Mouse (Mus musculus) heart, adult 2 months (tissue): ENCODE measurements around the gene Pip4k2c. TPM values are rescaled to one million over a fixed set of nuclear protein-coding genes. Genes with fewer than 3 reads are reported as not detected.
A peak's percentile ranks its signal among the peaks of the same experiment; 100 is the strongest.

Experiments
- DNase-seq, 2 experiments: peaks; one replicate each; pipeline ENCODE4 v3.0.0; 2021
- H3K27ac ChIP-seq: fragments of 200-600 bp; 2 replicates; pipeline ENCODE4 v1.8.1; 2022
- H3K27me3 ChIP-seq: fragments of 200-500 bp; 2 replicates; pipeline ENCODE4 v1.6.1; 2012; ENCODE audit warnings: mild to moderate bottlenecking, low read length, inconsistent platforms, mixed read lengths; ENCODE audit not compliant: control insufficient read depth, insufficient read depth
- H3K36me3 ChIP-seq: fragments of 200-500 bp; 2 replicates; pipeline ENCODE4 v1.6.1; 2012; ENCODE audit warnings: low read length, inconsistent platforms; ENCODE audit not compliant: control insufficient read depth, insufficient read depth
- H3K4me1 ChIP-seq: fragments of 200-500 bp; 2 replicates; pipeline ENCODE4 v1.6.1; 2011; ENCODE audit warnings: low read length; ENCODE audit not compliant: control insufficient read depth, insufficient read depth
- H3K4me3 ChIP-seq: fragments of 200-600 bp; 2 replicates; pipeline ENCODE4 v1.8.1; 2022
- H3K79me2 ChIP-seq: fragments of 200-500 bp; replicated peaks from 2 replicates; pipeline ENCODE4 v1.6.1; 2012; ENCODE audit warnings: mild to moderate bottlenecking, inconsistent platforms, low read length, moderate library complexity, mixed read lengths; ENCODE audit not compliant: control insufficient read depth, insufficient read depth
- H3K9ac ChIP-seq: fragments of 200-500 bp; 2 replicates; pipeline ENCODE4 v1.6.1; 2012; ENCODE audit warnings: low read depth, mild to moderate bottlenecking, control low read depth, inconsistent platforms, low read length, mixed read lengths
- CTCF ChIP-seq: fragments of 200-600 bp; IDR thresholded peaks from 2 replicates; pipeline ENCODE4 v1.8.1; 2022; ENCODE audit warnings: antibody characterized with exemption, mild to moderate bottlenecking, moderate library complexity
- EP300 ChIP-seq: fragments of 200-500 bp; IDR thresholded peaks from 2 replicates; pipeline ENCODE4 v1.6.1; 2011; ENCODE audit warnings: low read depth, low read length, control low read depth; ENCODE audit not compliant: insufficient read depth
- POLR2A ChIP-seq: fragments of 200-500 bp; IDR thresholded peaks from 2 replicates; pipeline ENCODE4 v1.6.1; 2011; ENCODE audit warnings: mild to moderate bottlenecking, low read depth, low read length, control low read depth; ENCODE audit not compliant: insufficient read depth
- WGBS: fragments of 180-500 bp; shearing (Covaris S2); methylation state at CpG from one replicate; pipeline ENCODE4 v1.1.7; 2018; 5-methylcytosine and 5-hydroxymethylcytosine counted together
- intact Hi-C: fragments of 180-260 bp; cut with DNase I; formaldehyde crosslinking; loops from one replicate; pipeline ENCODE4 v1.15.1; 2025
- polyA plus RNA-seq: library from polyadenylated mRNA; depleted of rRNA; stranded (reverse); fragments of >200 nt; gene quantifications from 2 replicates; pipeline ENCODE4 v1.2.3, GENCODE M21; 2012
- total RNA-seq, 2 experiments: library from RNA; stranded (reverse); gene quantifications; 2 replicates each; pipeline ENCODE4 v1.2.3; 2021

The Pip4k2c gene
- total and polyA plus RNA-seq, 3 experiments, result 25.7 to 29.0 (median 28.8) TPM

- H3K9ac ChIP-seq, result no peak overlapping the region
- peaks cover under 1% of the 10 kb centered on the region; the same call in 1 of the 2 replicates for H3K4me1 ChIP-seq
- intact Hi-C loops, result loop anchor here (5.0 kb wide), 1 partner anchor 156 kb away; no protein-coding TSS in a partner anchor
- H3K79me2 ChIP-seq, result no peaks in the 10 kb centered on the region
- H3K4me3 ChIP-seq, result no peak overlapping the region
- peak in 1 of 2 experiments; percentile 24 for DNase-seq
- TF ChIP-seq CTCF, result no peak
- TF ChIP-seq POLR2A, result no peak
- TF ChIP-seq EP300, result no peak
- no peaks in the 10 kb centered on the region for H3K27me3 ChIP-seq
- H3K27ac ChIP-seq, result no peak overlapping the region
- WGBS, result 63% methylated on average over 15 of the region's 15 CpGs
- no peaks in the 10 kb centered on the region for H3K36me3 ChIP-seq
These were observed 39.7 kb downstream of the Pip4k2c start for GRCm38 (mm10) chr10:127171631-127172200.

DNA sequence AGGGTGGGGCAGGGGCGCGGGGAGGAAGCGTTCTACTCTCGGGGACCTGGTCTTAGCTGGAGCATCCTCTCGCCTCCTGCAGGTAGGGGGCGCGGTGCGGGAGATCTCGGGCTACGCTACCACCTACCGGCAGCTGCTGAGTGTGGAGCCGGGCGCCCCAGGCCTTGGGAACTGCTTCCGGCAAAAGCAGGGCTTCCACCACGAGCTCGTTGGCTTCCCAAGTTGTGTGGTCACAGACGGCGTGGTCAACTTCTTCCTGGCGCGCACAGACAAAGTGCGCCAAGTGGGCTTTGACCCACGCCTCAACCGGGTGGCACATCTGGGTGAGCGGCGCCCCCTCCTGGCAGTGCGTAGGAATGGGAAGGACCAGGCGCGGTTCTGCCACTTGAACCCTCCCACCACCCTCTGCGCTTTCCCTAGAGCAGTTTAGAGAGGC is 40.5 kb downstream of the Pip4k2c start:
- H3K27me3 ChIP-seq, result peaks cover 2% of the 10 kb centered on the region; the same call in 1 of the 2 replicates
- H3K36me3 ChIP-seq, result no peaks in the 10 kb centered on the region
- no peak overlapping the region for H3K27ac ChIP-seq
- no peaks in the 10 kb centered on the region; the same call in 1 of the 2 replicates for H3K4me1 ChIP-seq
- intact Hi-C loops, result loop anchor here (5.0 kb wide), 1 partner anchor 156 kb away; no protein-coding TSS in a partner anchor
- H3K4me3 ChIP-seq, result peak overlapping the region; percentile 19; the same call in 1 of the 2 replicates
- 2% methylated on average over 29 of the region's 29 CpGs for WGBS
- H3K79me2 ChIP-seq, result no peaks in the 10 kb centered on the region
- no peak overlapping the region for H3K9ac ChIP-seq
- DNase-seq, result peak; percentile 80 to 84
- peak; percentile 85 for TF ChIP-seq CTCF
- no peak for TF ChIP-seq EP300
- peak; percentile 40 for TF ChIP-seq POLR2A

DNA sequence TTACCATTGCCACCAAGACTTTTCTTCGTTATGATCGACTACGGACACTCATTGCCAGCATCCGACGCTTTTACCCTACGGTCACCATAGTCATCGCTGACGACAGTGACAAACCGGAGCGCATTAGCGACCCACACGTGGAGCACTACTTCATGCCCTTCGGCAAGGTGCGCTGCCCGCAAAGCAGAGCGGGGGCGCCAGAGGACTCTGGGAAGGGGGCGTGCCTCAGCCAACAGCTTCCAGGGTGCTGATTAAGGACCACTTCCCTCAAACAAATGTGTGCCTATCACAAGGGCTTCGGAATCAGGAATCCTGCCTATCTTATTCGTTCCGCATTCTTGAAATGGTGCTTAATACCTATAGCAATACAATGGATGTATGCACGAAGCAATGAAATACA is 41.4 kb downstream of the Pip4k2c start:
- H3K27me3 ChIP-seq, result peaks cover 7% of the 10 kb centered on the region; the same call in 1 of the 2 replicates
- no peak overlapping the region for H3K4me3 ChIP-seq
- no peak overlapping the region for H3K27ac ChIP-seq
- no peaks in the 10 kb centered on the region; the same call in 1 of the 2 replicates for H3K4me1 ChIP-seq
- no peaks in the 10 kb centered on the region for H3K79me2 ChIP-seq
- TF ChIP-seq POLR2A, result no peak
- peak; percentile 56 for TF ChIP-seq CTCF
- no peak for TF ChIP-seq EP300
- intact Hi-C loops, result loop anchor here (5.0 kb wide), 1 partner anchor 157 kb away; no protein-coding TSS in a partner anchor
- 13% methylated on average over 22 of the region's 22 CpGs for WGBS
- peak in 1 of 2 experiments; percentile 52 for DNase-seq
- no peak overlapping the region for H3K9ac ChIP-seq
- no peaks in the 10 kb centered on the region for H3K36me3 ChIP-seq

GRCm38 (mm10) chr10:127167614-127168192 is 43.7 kb downstream of the Pip4k2c start:
- Histone ChIP-seq H3K4me1 (peaks cover 3% of the 10 kb centered on the region; the same call in 1 of the 2 replicates), H3K27ac (no peak overlapping the region), H3K4me3 (no peak overlapping the region), H3K79me2 (no peaks in the 10 kb centered on the region), H3K27me3 (peaks cover 7% of the 10 kb centered on the region; the same call in 1 of the 2 replicates), H3K36me3 (no peaks in the 10 kb centered on the region), H3K9ac (no peak overlapping the region)
- no peak for DNase-seq
- WGBS, result 45% methylated on average over 10 of the region's 10 CpGs
- no peak for TF ChIP-seq POLR2A
- TF ChIP-seq EP300, result no peak
- TF ChIP-seq CTCF, result no peak
- intact Hi-C loops, result no loop called here

- 46% methylated on average over 15 of the region's 15 CpGs for WGBS
- intact Hi-C loops, result no loop called here
- Histone ChIP-seq H3K27me3 (peaks cover 7% of the 10 kb centered on the region; the same call in 1 of the 2 replicates), H3K79me2 (no peaks in the 10 kb centered on the region), H3K4me3 (no peak overlapping the region), H3K36me3 (no peaks in the 10 kb centered on the region), H3K9ac (no peak overlapping the region), H3K4me1 (peaks cover 3% of the 10 kb centered on the region; the same call in 1 of the 2 replicates), H3K27ac (no peak overlapping the region)
- TF ChIP-seq POLR2A (no peak), EP300 (no peak), CTCF (no peak)
- no peak for DNase-seq
These were observed 44.4 kb downstream of the Pip4k2c start for GRCm38 (mm10) chr10:127166771-127167613.
